Mouse (Mus musculus): Measurements from ENCODE around the gene Hdac5. TPM values are rescaled to one million over a fixed set of nuclear protein-coding genes. Genes with fewer than 3 reads are reported as not detected.
A peak's percentile ranks its signal among the peaks of the same experiment; 100 is the strongest.
"Not testable (repeated sequence)": the region's sequence is repeated elsewhere in the genome, so short reads cannot be mapped to it uniquely, and the experiment has no call there.

Gene Hdac5
- total and polyA plus RNA-seq, 2 experiments: 15.9 to 38.2 TPM

DNA sequence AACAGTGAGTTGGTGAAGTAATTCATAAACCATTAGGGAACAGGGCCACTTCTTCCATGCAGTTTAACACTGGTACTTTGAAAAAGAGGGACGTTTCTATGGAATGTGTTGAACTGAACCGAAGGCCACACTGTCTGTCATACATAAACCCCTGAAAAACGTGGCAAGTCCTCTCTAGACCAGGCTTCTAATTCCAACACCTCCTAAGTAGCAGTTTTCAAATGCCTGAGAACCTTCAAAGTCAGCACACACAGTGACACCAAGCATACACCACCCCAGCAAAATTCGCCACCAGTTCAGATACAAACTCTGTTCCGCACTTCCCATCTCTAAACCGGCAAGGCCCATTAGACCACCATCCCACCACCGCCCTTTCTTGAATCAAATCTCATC, 45.7 kb downstream of the Hdac5 start:
- Histone ChIP-seq H3K79me2 (ENCODE audit: control insufficient read depth, insufficient read depth, low read length) (peaks cover 23% of the 10 kb centered on the region), H3K36me3 (ENCODE audit: control insufficient read depth, insufficient read depth, low read length) (peaks cover 10% of the 10 kb centered on the region), H3K4me1 (ENCODE audit: control insufficient read depth, insufficient read depth, low read length) (peaks cover 19% of the 10 kb centered on the region), H3K4me3 (ENCODE audit: insufficient read depth, low read depth, low read length) (peak overlapping the region; percentile 92), H3K27ac (replicated peaks; ENCODE audit: insufficient read depth, low read depth, low read length) (peak overlapping the region; percentile 42), H3K9ac (ENCODE audit: low read depth, low read length) (peak overlapping the region; percentile 95), H3K27me3 (ENCODE audit: control insufficient read depth, insufficient read depth, low read length) (no peaks in the 10 kb centered on the region)
- TF ChIP-seq POLR2A (IDR thresholded peaks at IDR 0.05; ENCODE audit: extremely low read depth, insufficient read depth, low read length) (no peak), CTCF (IDR thresholded peaks at IDR 0.05; ENCODE audit: low read depth, low read length) (no peak)
- peak; percentile 26 for DNase-seq (ENCODE audit: extremely low read depth, low read depth, low spot score)
- 4% methylated on average over 7 of the region's 7 CpGs for WGBS

DNA sequence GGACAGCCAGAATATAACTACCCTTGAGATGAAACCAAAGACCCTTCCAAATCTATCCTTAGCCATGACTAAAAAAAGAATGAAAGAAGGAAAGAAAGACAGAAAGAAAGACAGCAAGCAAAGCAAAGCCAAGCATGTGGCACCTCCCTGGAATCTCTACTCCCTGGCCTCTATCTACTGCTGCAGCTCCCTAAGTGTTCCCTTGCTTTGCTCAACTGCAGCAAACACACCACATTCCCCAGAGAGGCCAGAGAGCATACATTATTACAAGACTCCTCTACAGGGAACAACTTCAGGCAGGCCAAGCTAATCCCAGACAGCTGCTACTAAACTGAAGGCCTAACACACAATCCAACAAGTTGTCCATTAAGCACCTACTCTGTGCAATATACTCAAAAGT, 50.1 kb downstream of the Hdac5 start:
- peaks cover 18% of the 10 kb centered on the region for H3K36me3 ChIP-seq (ENCODE audit: control insufficient read depth, insufficient read depth, low read length)
- no peak for DNase-seq (ENCODE audit: extremely low read depth, low read depth, low spot score)
- H3K27ac ChIP-seq (replicated peaks; ENCODE audit: insufficient read depth, low read depth, low read length): peak overlapping the region; percentile 14; the same call in 1 of the 2 replicates
- no peak overlapping the region for H3K9ac ChIP-seq (ENCODE audit: low read depth, low read length)
- peaks cover 43% of the 10 kb centered on the region for H3K79me2 ChIP-seq (ENCODE audit: control insufficient read depth, insufficient read depth, low read length)
- peaks cover 24% of the 10 kb centered on the region for H3K4me1 ChIP-seq (ENCODE audit: control insufficient read depth, insufficient read depth, low read length)
- no peak overlapping the region for H3K4me3 ChIP-seq (ENCODE audit: insufficient read depth, low read depth, low read length)
- TF ChIP-seq CTCF (IDR thresholded peaks at IDR 0.05; ENCODE audit: low read depth, low read length) (no peak), POLR2A (IDR thresholded peaks at IDR 0.05; ENCODE audit: extremely low read depth, insufficient read depth, low read length) (no peak)
- H3K27me3 ChIP-seq (ENCODE audit: control insufficient read depth, insufficient read depth, low read length): no peaks in the 10 kb centered on the region

DNA sequence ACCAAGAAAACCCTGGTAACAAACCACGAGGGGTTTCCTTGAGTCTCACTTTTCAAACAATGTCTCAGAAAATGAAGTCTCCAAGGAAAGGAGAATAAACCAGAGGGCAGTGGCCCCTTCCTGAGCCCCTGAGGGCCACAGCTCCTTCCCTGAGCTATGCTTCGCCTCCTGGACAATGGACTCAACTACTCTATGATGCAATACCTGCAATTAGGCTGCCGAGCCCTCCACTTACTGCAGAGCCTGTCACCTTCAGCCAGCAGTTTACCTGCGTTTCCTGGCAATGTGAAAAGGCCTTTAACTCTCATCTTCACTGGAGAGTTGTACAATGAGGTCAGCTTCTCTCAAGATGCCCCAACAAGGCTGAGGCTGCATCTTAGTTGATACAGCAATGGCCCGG, 61.3 kb downstream of the Hdac5 start:
- H3K27me3 ChIP-seq (ENCODE audit: control insufficient read depth, insufficient read depth, low read length): no peaks in the 10 kb centered on the region
- peaks cover 13% of the 10 kb centered on the region; the same call in 1 of the 2 replicates for H3K79me2 ChIP-seq (ENCODE audit: control insufficient read depth, insufficient read depth, low read length)
- TF ChIP-seq POLR2A (IDR thresholded peaks at IDR 0.05; ENCODE audit: extremely low read depth, insufficient read depth, low read length) (no peak), CTCF (IDR thresholded peaks at IDR 0.05; ENCODE audit: low read depth, low read length) (no peak)
- DNase-seq (ENCODE audit: extremely low read depth, low read depth, low spot score): peak; percentile 69
- 36% methylated on average over 5 of the region's 5 CpGs for WGBS
- H3K27ac ChIP-seq (replicated peaks; ENCODE audit: insufficient read depth, low read depth, low read length): no peak overlapping the region
- no peak overlapping the region for H3K9ac ChIP-seq (ENCODE audit: low read depth, low read length)
- H3K4me3 ChIP-seq (ENCODE audit: insufficient read depth, low read depth, low read length): no peak overlapping the region
- peaks cover 6% of the 10 kb centered on the region for H3K4me1 ChIP-seq (ENCODE audit: control insufficient read depth, insufficient read depth, low read length)
- H3K36me3 ChIP-seq (ENCODE audit: control insufficient read depth, insufficient read depth, low read length): peaks cover 11% of the 10 kb centered on the region; the same call in 1 of the 2 replicates

DNA sequence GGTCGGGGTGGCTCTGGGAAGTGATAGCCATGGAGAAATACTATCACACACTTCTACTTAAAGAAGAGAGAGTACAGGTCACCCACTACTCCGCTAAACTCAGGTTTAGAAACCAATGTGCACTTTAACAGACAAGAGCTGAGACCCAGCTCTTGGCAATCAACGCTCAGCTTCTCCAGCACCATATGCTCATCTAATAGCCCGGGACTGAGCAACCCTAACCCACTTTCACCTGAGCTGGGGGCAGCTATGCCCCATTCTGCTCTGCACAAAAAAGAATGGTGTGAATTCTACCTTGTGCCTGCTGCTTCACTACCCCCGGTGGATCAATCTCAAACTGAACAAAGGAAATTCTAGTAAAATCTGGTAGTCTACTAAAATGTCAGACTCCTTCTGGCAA, 62.4 kb downstream of the Hdac5 start:
- DNase-seq (ENCODE audit: extremely low read depth, low read depth, low spot score): no peak
- Histone ChIP-seq H3K4me3 (ENCODE audit: insufficient read depth, low read depth, low read length) (no peak overlapping the region), H3K36me3 (ENCODE audit: control insufficient read depth, insufficient read depth, low read length) (peaks cover 20% of the 10 kb centered on the region), H3K27ac (replicated peaks; ENCODE audit: insufficient read depth, low read depth, low read length) (no peak overlapping the region), H3K4me1 (ENCODE audit: control insufficient read depth, insufficient read depth, low read length) (peaks cover 6% of the 10 kb centered on the region), H3K9ac (ENCODE audit: low read depth, low read length) (no peak overlapping the region), H3K27me3 (ENCODE audit: control insufficient read depth, insufficient read depth, low read length) (no peaks in the 10 kb centered on the region), H3K79me2 (ENCODE audit: control insufficient read depth, insufficient read depth, low read length) (peaks cover 7% of the 10 kb centered on the region; the same call in 1 of the 2 replicates)
- TF ChIP-seq CTCF (IDR thresholded peaks at IDR 0.05; ENCODE audit: low read depth, low read length): no peak
- WGBS: 90% methylated on average over 5 of the region's 5 CpGs

DNA sequence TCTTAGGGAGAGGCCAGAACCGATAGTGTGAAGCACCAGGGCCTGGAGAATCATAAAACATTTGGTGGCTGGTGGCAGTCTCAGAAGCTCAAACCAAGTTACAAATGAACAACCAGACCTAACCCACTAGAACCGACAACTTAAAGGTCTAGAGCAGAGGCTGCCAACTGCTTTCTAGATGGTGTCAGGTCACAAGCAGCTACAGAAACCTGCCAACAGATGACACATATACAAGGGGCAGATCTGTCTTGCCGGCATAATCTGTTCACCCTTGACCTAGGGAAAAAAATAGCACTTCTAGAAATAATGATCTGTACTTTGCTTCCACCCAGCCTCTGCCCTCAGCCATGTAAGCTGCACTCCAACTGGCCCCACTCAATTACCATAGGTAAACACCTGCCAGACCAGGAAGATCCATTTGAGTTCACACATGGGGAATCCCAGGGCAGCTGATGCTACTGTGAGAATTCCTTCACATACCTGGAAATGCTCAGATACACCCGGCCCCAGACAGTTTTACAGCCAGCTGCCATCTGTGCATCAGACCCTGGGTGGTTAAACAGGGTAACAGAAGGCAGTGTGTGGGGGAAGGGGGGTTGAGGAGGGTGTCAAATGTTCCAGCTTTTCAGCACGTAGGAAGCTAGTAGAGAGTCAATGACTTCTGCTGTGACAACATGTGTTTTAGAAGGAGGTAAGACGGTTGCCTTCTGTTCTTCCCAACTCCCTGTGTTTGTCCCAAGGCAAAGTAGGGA, 63.8 kb downstream of the Hdac5 start:
- H3K4me3 ChIP-seq (ENCODE audit: insufficient read depth, low read depth, low read length): no peak overlapping the region
- H3K79me2 ChIP-seq (ENCODE audit: control insufficient read depth, insufficient read depth, low read length): peaks cover 5% of the 10 kb centered on the region; the same call in 1 of the 2 replicates
- TF ChIP-seq CTCF (IDR thresholded peaks at IDR 0.05; ENCODE audit: low read depth, low read length) (no peak), POLR2A (IDR thresholded peaks at IDR 0.05; ENCODE audit: extremely low read depth, insufficient read depth, low read length) (no peak)
- H3K27ac ChIP-seq (replicated peaks; ENCODE audit: insufficient read depth, low read depth, low read length): peak overlapping the region; percentile 24; the same call in 1 of the 2 replicates
- peaks cover 6% of the 10 kb centered on the region for H3K4me1 ChIP-seq (ENCODE audit: control insufficient read depth, insufficient read depth, low read length)
- peak; percentile 79 for DNase-seq (ENCODE audit: extremely low read depth, low read depth, low spot score)
- H3K27me3 ChIP-seq (ENCODE audit: control insufficient read depth, insufficient read depth, low read length): no peaks in the 10 kb centered on the region
- H3K9ac ChIP-seq (ENCODE audit: low read depth, low read length): no peak overlapping the region
- WGBS: 23% methylated on average over 6 of the region's 6 CpGs
- H3K36me3 ChIP-seq (ENCODE audit: control insufficient read depth, insufficient read depth, low read length): peaks cover 20% of the 10 kb centered on the region

DNA sequence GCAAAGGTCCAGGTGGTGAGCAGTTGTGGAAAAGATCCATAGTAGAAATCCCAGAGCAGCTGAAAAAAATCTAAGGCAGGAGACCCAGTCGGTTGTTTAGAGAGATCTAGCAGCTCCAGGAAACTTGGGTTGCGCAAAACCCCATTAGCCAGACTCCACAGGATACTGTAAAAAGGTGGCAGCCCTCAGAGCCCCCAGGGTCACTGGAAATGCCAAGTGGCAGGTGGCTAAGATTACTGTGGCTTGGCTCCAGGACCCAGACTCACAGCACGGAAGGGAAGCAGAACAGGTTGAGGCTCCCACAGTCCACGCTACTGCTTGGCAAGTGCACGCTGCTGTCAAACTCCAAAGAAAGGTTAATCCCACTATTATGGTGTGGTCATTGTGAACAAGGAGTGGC, 70.2 kb downstream of the Hdac5 start:
- Histone ChIP-seq H3K4me1 (ENCODE audit: control insufficient read depth, insufficient read depth, low read length) (peaks cover 3% of the 10 kb centered on the region; the same call in 1 of the 2 replicates), H3K27me3 (ENCODE audit: control insufficient read depth, insufficient read depth, low read length) (no peaks in the 10 kb centered on the region), H3K9ac (ENCODE audit: low read depth, low read length) (no peak overlapping the region), H3K4me3 (ENCODE audit: insufficient read depth, low read depth, low read length) (no peak overlapping the region), H3K36me3 (ENCODE audit: control insufficient read depth, insufficient read depth, low read length) (peaks cover 15% of the 10 kb centered on the region), H3K27ac (replicated peaks; ENCODE audit: insufficient read depth, low read depth, low read length) (no peak overlapping the region), H3K79me2 (ENCODE audit: control insufficient read depth, insufficient read depth, low read length) (no peaks in the 10 kb centered on the region)
- DNase-seq (ENCODE audit: extremely low read depth, low read depth, low spot score): no peak
- TF ChIP-seq CTCF (IDR thresholded peaks at IDR 0.05; ENCODE audit: low read depth, low read length) (no peak), POLR2A (IDR thresholded peaks at IDR 0.05; ENCODE audit: extremely low read depth, insufficient read depth, low read length) (no peak)
- WGBS: 70% methylated on average over 5 of the region's 5 CpGs

DNA sequence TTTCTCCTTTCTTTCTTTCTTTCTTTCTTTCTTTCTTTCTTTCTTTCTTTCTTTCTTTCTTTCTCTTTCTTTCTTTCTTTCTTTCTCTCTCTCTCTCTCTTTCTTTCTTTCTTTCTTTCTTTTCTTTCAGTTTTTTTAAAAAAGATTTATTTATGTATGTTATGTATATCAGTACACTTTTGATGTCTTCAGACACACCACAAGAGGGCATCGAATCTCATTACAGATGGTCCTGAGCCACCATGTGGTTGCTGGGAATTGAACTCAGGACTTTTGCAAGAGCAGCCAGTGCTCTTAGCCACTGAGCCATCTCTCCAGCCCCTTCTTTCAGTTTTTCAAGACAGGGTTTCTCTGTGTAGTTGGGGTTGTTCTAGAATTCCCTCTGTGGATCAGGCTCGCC, 71.9 kb downstream of the Hdac5 start:
- DNase-seq (ENCODE audit: extremely low read depth, low read depth, low spot score); H3K36me3 ChIP-seq (ENCODE audit: control insufficient read depth, insufficient read depth, low read length); H3K4me1 ChIP-seq (ENCODE audit: control insufficient read depth, insufficient read depth, low read length); H3K79me2 ChIP-seq (ENCODE audit: control insufficient read depth, insufficient read depth, low read length); H3K9ac ChIP-seq (ENCODE audit: low read depth, low read length); H3K27ac ChIP-seq (replicated peaks; ENCODE audit: insufficient read depth, low read depth, low read length); H3K27me3 ChIP-seq (ENCODE audit: control insufficient read depth, insufficient read depth, low read length); H3K4me3 ChIP-seq (ENCODE audit: insufficient read depth, low read depth, low read length): not testable (repeated sequence)
- WGBS: 85% methylated on average over 2 of the region's 2 CpGs

All from liver, adult 2 months (tissue).